ENCODE assay signal across 8 mouse cellular contexts in genomic region chr6:47813257-47813878, GRCm38 (mm10). TPM values are rescaled to one million over a fixed set of nuclear protein-coding genes. Genes with fewer than 3 reads are reported as not detected.
A peak's percentile ranks its signal among the peaks of the same experiment; 100 is the strongest.
DNase-seq lines count a peak whose midpoint lies in the region; ATAC-seq lines count a peak whose summit lies in the region.

TSS of gene Pdia4 (minus strand) at chr6:47813430.

- peak; percentile 100 for DNase-seq in Muller cell, postnatal 12 days (ENCODE audit: inconsistent ontology term)
- peak; percentile 98 for DNase-seq in cerebellum, adult 9-11 months
- DNase-seq in frontal cortex, adult 2 months (ENCODE audit: extremely low spot score in 1 of 2, low spot score in 1 of 2): peak; percentile 98 to 99
- DNase-seq in hindbrain, embryonic 11.5 days (ENCODE audit: low spot score): peak; percentile 98
- DNase-seq in layer of hippocampus, postnatal 10 days (ENCODE audit: low spot score in 2 of 2): peak; percentile 95 to 98
- DNase-seq in lung, postnatal 10 days: peak; percentile 99
- DNase-seq in ovary, postnatal 36 days (ENCODE audit: low spot score): peak; percentile 99
- DNase-seq in thymus, postnatal 25 days: peak; percentile 98

- no peaks in the 10 kb centered on the region for H3K27me3 ChIP-seq in hindbrain, embryonic 11.5 days (ENCODE audit: control insufficient read depth, insufficient read depth, low read length)

- ATAC-seq in hindbrain, embryonic 11.5 days (ENCODE audit: low FRiP score): peak; percentile 100

- H3K36me3 ChIP-seq in hindbrain, embryonic 11.5 days (ENCODE audit: control insufficient read depth, insufficient read depth, low read length): no peaks in the 10 kb centered on the region

- no peaks in the 10 kb centered on the region for H3K4me1 ChIP-seq in hindbrain, embryonic 11.5 days (replicated peaks; ENCODE audit: control insufficient read depth, insufficient read depth, low read length)

- peak within 1 kb of the TSS; percentile 63 for H3K4me2 ChIP-seq in hindbrain, embryonic 11.5 days (replicated peaks; ENCODE audit: low read depth, low read length)

- no peaks in the 10 kb centered on the region for H3K9me3 ChIP-seq in hindbrain, embryonic 11.5 days (ENCODE audit: control insufficient read depth, low read length)

- peak within 1 kb of the TSS; percentile 95 for H3K9ac ChIP-seq in hindbrain, embryonic 11.5 days (ENCODE audit: low read depth, low read length)

- H3K27ac ChIP-seq in hindbrain, embryonic 11.5 days (ENCODE audit: low read depth, low read length): peak within 1 kb of the TSS; percentile 91

- H3K4me3 ChIP-seq in hindbrain, embryonic 11.5 days (ENCODE audit: low read depth, low read length): peak within 1 kb of the TSS; percentile 86

- WGBS in hindbrain, embryonic 11.5 days: under 1% methylated on average over 44 of the region's 44 CpGs

RNA-seq across cellular contexts. Expression of gene Pdia4, which starts in this region (rescaled TPM):
- polyA plus RNA-seq in frontal cortex, adult 2 months (2012; rRNA removed): 35.4 and 36.8 TPM in 2 replicates
- 282 and 285 TPM in 2 replicates for polyA plus RNA-seq in hindbrain, embryonic 11.5 days (2014; fragmentation: Nextera tagmentation; extraction: Ambion mirVana)
- 10 to 100 TPM; 44.8 to 47.8 TPM for total RNA-seq in layer of hippocampus, postnatal 10 days (2021)

Comparison
In these comparisons a context has a peak if more than half of its experiments do, and no peak if none do; other contexts are left out.
1. Peak in every context shown above with its lines: DNase-seq, ATAC-seq, H3K4me3 ChIP-seq and H3K27ac ChIP-seq.